Mouse (Mus musculus) kidney, adult 2 months (tissue): ENCODE results near the gene Dusp1.

Source experiments
- CTCF ChIP-seq: fragments of 200-500 bp; conservative IDR thresholded peaks from 2 replicates; pipeline ENCODE4 v1.5.1; 2011; ENCODE audit warnings: low read depth, mild to moderate bottlenecking, control low read depth, low read length, moderate library complexity, mixed read lengths; ENCODE audit not compliant: insufficient read depth, insufficient read length
- POLR2A ChIP-seq: fragments of 200-500 bp; IDR thresholded peaks from one replicate; pipeline ENCODE4 v1.6.1; 2011; ENCODE audit warnings: low read depth, low read length, control low read depth

- TF ChIP-seq CTCF = no peak
- no peak for TF ChIP-seq POLR2A
These were observed 16.2 kb upstream of the Dusp1 start for GRCm38 (mm10) chr17:26578162-26578561.
